8 mouse cellular contexts compared by ENCODE assay signal in the genomic region with DNA sequence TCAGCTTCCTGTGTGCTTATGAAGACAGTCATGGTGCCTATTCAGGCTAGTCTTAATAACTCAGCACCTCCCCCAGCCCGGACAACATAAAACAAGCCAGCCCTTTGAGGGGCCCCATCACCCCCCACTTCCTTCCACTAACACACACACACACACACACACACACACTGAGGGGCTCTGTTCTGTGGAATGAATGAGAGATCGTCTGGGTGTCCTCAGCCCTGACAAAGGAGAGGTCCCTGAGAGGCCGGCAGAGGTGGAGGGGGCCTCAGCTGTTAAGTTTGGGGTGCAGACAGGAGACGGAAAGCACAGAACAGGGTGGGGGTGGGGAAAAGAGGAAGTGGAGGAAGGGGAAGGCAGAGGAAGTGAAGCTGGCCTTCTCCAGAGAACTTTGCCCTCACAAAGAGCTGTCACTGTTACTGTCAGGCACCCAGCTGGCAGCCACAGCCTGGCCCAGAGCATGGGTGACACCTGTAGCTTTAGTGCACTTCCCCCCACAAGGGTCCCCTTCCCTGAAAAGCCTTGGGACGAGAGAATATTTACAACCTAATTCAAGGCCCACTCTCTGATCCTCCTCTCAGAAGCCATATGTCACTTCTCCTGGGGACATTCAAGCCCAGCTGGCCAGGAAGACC. TPM values are rescaled to one million over a fixed set of nuclear protein-coding genes. Genes with fewer than 3 reads are reported as not detected.
A peak's percentile ranks its signal among the peaks of the same experiment; 100 is the strongest.
DNase-seq lines count a peak whose midpoint lies in the region; ATAC-seq and TF ChIP-seq lines count a peak whose summit lies in the region.

No protein-coding gene starts in this region.

- intact Hi-C loops in left cerebral cortex, adult 2 months (cut with DNase I): no loop called here

- H3K27me3 ChIP-seq in forebrain, embryonic 12.5 days: no peaks in the 10 kb centered on the region
- no peaks in the 10 kb centered on the region for H3K27me3 ChIP-seq in lung, embryonic 16.5 days (ENCODE audit: control insufficient read depth, insufficient read depth, low read depth, low read length)

- DNase-seq in left cerebral cortex, adult 2 months (ENCODE audit: extremely low spot score in 1 of 2, low spot score in 2 of 2): no peak
- no peak for DNase-seq in left cerebral cortex, adult 8-10 months (ENCODE audit: low spot score in 2 of 2)
- peak; percentile 45 for DNase-seq in kidney, adult 11 months
- peak; percentile 55 to 73 for DNase-seq in spleen, postnatal 10 days (ENCODE audit: low spot score in 2 of 2)
- no peak for DNase-seq in frontal cortex, postnatal 10 days (ENCODE audit: low spot score in 2 of 2)
- no peak for DNase-seq in layer of hippocampus, postnatal 36 days

- H3K4me3 ChIP-seq in left cerebral cortex, adult 2 months: no peak overlapping the region
- H3K4me3 ChIP-seq in forebrain, embryonic 12.5 days (replicated peaks): no peak overlapping the region
- H3K4me3 ChIP-seq in lung, embryonic 16.5 days (ENCODE audit: low read length): no peak overlapping the region; the same call in 1 of the 2 replicates

- H3K9ac ChIP-seq in forebrain, embryonic 12.5 days: no peak overlapping the region
- H3K9ac ChIP-seq in lung, embryonic 16.5 days (ENCODE audit: low read length): peak overlapping the region; percentile 82

- H3K9me3 ChIP-seq in forebrain, embryonic 12.5 days: no peaks in the 10 kb centered on the region
- H3K9me3 ChIP-seq in lung, embryonic 16.5 days (ENCODE audit: control insufficient read depth, low read length): no peaks in the 10 kb centered on the region

- no peak for ATAC-seq in forebrain, embryonic 12.5 days (ENCODE audit: low FRiP score)
- ATAC-seq in lung, embryonic 16.5 days (ENCODE audit: low read depth): no peak

- H3K4me1 ChIP-seq in forebrain, embryonic 12.5 days: peaks cover 42% of the 10 kb centered on the region
- H3K4me1 ChIP-seq in lung, embryonic 16.5 days (replicated peaks; ENCODE audit: control insufficient read depth, insufficient read depth, low read length): peaks cover 46% of the 10 kb centered on the region

- peaks cover 16% of the 10 kb centered on the region for H3K36me3 ChIP-seq in forebrain, embryonic 12.5 days (replicated peaks)
- peaks cover 13% of the 10 kb centered on the region for H3K36me3 ChIP-seq in lung, embryonic 16.5 days (ENCODE audit: control insufficient read depth, insufficient read depth, low read length)

- no peak overlapping the region for H3K4me2 ChIP-seq in forebrain, embryonic 12.5 days
- peak overlapping the region; percentile 37 for H3K4me2 ChIP-seq in lung, embryonic 16.5 days (ENCODE audit: low read depth, low read length)

- H3K27ac ChIP-seq in left cerebral cortex, adult 2 months: peak overlapping the region; percentile 70
- H3K27ac ChIP-seq in forebrain, embryonic 12.5 days: peak overlapping the region; percentile 99
- H3K27ac ChIP-seq in lung, embryonic 16.5 days (ENCODE audit: low read length): peak overlapping the region; percentile 100

- WGBS in forebrain, embryonic 12.5 days: 39% methylated on average over 5 of the region's 5 CpGs
- whole genome bisulfite sequencing in lung, embryonic 16.5 days: 10% methylated on average over 5 of the region's 5 CpGs

- no peak for TF ChIP-seq CTCF in left cerebral cortex, adult 2 months (IDR thresholded peaks at IDR 0.05)

RNA-seq across cellular contexts. Expression of gene Actb, which starts 2.5 kb away (rescaled TPM):
- total RNA-seq in left cerebral cortex, adult 2 months (2021): 1,000 to 10,000 TPM; 2,227 to 2,233 TPM
- total RNA-seq in left cerebral cortex, adult 8-10 months (2022): 1,000 to 10,000 TPM; 2,552 to 2,721 (median 2,651) TPM
- polyA plus RNA-seq in forebrain, embryonic 12.5 days (2016; fragmentation: Nextera tagmentation; extraction: Ambion mirVana): 12,389 and 14,301 TPM in 2 replicates
- polyA plus RNA-seq in lung, embryonic 16.5 days (2015; fragmentation: Nextera tagmentation; extraction: Ambion mirVana): 16,153 and 18,603 TPM in 2 replicates
- 1,000 to 10,000 TPM; 3,215 to 3,370 TPM for total RNA-seq in layer of hippocampus, postnatal 36 days (2021)

RNA-seq across cellular contexts. Expression of gene Fbxl18, which starts 13.8 kb away (rescaled TPM):
- total RNA-seq in left cerebral cortex, adult 2 months (2021): 10 to 100 TPM; 31.5 to 33.2 TPM
- total RNA-seq in left cerebral cortex, adult 8-10 months (2022): 10 to 100 TPM; 28.8 to 30.9 (median 29.6) TPM
- 24.0 and 24.6 TPM in 2 replicates for polyA plus RNA-seq in forebrain, embryonic 12.5 days (2016; fragmentation: Nextera tagmentation; extraction: Ambion mirVana)
- polyA plus RNA-seq in lung, embryonic 16.5 days (2015; fragmentation: Nextera tagmentation; extraction: Ambion mirVana): 9.5 and 10.3 TPM in 2 replicates
- 10 to 100 TPM; 37.1 to 41.6 TPM for total RNA-seq in layer of hippocampus, postnatal 36 days (2021)

RNA-seq across cellular contexts. Expression of gene Fscn1, which starts 51.1 kb away (rescaled TPM):
- total RNA-seq in left cerebral cortex, adult 2 months (2021): 100 to 1,000 TPM; 334 to 344 TPM
- 100 to 1,000 TPM; 218 to 276 (median 259) TPM for total RNA-seq in left cerebral cortex, adult 8-10 months (2022)
- 665 and 748 TPM in 2 replicates for polyA plus RNA-seq in forebrain, embryonic 12.5 days (2016; fragmentation: Nextera tagmentation; extraction: Ambion mirVana)
- 181 and 222 TPM in 2 replicates for polyA plus RNA-seq in lung, embryonic 16.5 days (2015; fragmentation: Nextera tagmentation; extraction: Ambion mirVana)
- 100 to 1,000 TPM; 185 to 194 TPM for total RNA-seq in layer of hippocampus, postnatal 36 days (2021)

Comparison
In these comparisons a context has a peak if more than half of its experiments do, and no peak if none do; other contexts are left out.
1. DNase-seq: peak in kidney, adult 11 months (single experiment) and spleen, postnatal 10 days (2 of 2); none in left cerebral cortex, adult 2 months (0 of 2), left cerebral cortex, adult 8-10 months (0 of 2), frontal cortex, postnatal 10 days (0 of 2) and layer of hippocampus, postnatal 36 days (0 of 2).
2. Peak in every context shown above with its lines, with median percentiles within 50 percentile points of each other: H3K27ac ChIP-seq.